Mouse (Mus musculus): ENCODE measurements at regions not wholly inside any gene's neighbourhood (a gene's known extent, or its start where the extent isn't known, plus 50 kb on each side); places are given as distances from the start of the nearest gene placed in this dataset.

- no peak overlapping the region for H3K4me3 ChIP-seq (replicated peaks; ENCODE audit: control insufficient read depth, low read depth, low read length)
- TF ChIP-seq CTCF (IDR thresholded peaks at IDR 0.05; ENCODE audit: control insufficient read depth, insufficient read depth, low read length), result no peak
- no peak for TF ChIP-seq POLR2A (IDR thresholded peaks at IDR 0.05; ENCODE audit: borderline replicate concordance, control insufficient read depth, low read depth, low read length)
- H3K27ac ChIP-seq (ENCODE audit: control insufficient read depth, insufficient read depth, low read depth, low read length, poor library complexity), result no peak overlapping the region
- 72% methylated on average over 3 of the region's 3 CpGs for WGBS
- peaks cover 7% of the 10 kb centered on the region for H3K4me1 ChIP-seq (ENCODE audit: control insufficient read depth, insufficient read depth, low read length)
These were observed 279.5 kb downstream of the Cd83 start for GRCm38 (mm10) chr13:44064026-44064425.

DNA sequence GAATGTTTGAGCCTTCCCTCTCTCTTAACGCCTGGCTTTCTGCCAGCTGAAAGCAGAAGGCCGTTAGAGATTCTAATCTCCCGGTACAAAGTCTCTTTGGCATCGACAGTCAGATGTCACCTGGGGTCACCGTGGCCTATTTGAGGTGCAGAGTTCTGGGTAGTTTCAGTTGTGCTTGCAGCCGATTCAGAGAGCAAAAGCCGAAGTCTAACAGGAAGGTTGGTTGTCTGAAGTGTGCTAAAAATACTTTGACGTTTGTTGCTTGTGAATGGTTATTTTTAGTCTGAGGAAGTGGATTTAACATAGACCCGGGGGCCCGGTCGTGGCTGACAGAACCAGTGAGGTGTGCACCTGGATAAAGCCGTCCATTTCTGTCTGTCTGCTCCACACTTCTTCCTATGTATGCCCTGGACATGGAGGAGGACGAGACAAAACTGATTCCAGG is 281.2 kb downstream of the Cd83 start:
- Histone ChIP-seq H3K27ac (ENCODE audit: control insufficient read depth, insufficient read depth, low read depth, low read length, poor library complexity) (peak overlapping the region; percentile 64), H3K4me1 (ENCODE audit: control insufficient read depth, insufficient read depth, low read length) (peaks cover 7% of the 10 kb centered on the region), H3K4me3 (replicated peaks; ENCODE audit: control insufficient read depth, low read depth, low read length) (no peak overlapping the region)
- TF ChIP-seq CTCF (IDR thresholded peaks at IDR 0.05; ENCODE audit: control insufficient read depth, insufficient read depth, low read length) (no peak), POLR2A (IDR thresholded peaks at IDR 0.05; ENCODE audit: borderline replicate concordance, control insufficient read depth, low read depth, low read length) (no peak)
- WGBS, result under 1% methylated on average over 13 of the region's 13 CpGs

- TF ChIP-seq CTCF (IDR thresholded peaks at IDR 0.05; ENCODE audit: control insufficient read depth, insufficient read depth, low read length) (no peak), POLR2A (IDR thresholded peaks at IDR 0.05; ENCODE audit: borderline replicate concordance, control insufficient read depth, low read depth, low read length) (no peak)
- Histone ChIP-seq H3K4me3 (replicated peaks; ENCODE audit: control insufficient read depth, low read depth, low read length) (no peak overlapping the region), H3K27ac (ENCODE audit: control insufficient read depth, insufficient read depth, low read depth, low read length, poor library complexity) (no peak overlapping the region), H3K4me1 (ENCODE audit: control insufficient read depth, insufficient read depth, low read length) (peaks cover 7% of the 10 kb centered on the region)
- WGBS, result 74% methylated on average over 2 of the region's 2 CpGs
These were observed 282.7 kb downstream of the Cd83 start for GRCm38 (mm10) chr13:44067244-44067643.

DNA sequence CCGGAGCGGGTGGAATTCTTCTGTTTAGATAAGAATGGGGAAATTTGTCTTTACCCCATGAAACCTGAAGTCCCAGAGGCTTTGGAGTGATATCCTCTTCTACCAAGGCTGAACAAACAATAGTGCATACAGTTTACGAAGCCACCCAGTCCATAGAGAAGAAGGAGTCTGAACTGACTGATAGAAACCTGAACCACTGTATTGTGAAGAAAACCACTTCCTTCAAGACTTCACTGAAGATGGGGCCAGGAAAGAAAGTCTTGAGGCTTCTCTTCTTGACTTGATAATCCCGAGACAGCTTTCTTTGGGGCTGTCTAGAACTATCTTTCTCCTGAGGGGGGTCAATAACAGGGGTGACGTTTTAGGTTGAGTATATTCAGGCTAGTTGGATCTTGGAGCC is 284.4 kb downstream of the Cd83 start:
- H3K4me3 ChIP-seq (replicated peaks; ENCODE audit: control insufficient read depth, low read depth, low read length), result no peak overlapping the region
- no peak overlapping the region for H3K27ac ChIP-seq (ENCODE audit: control insufficient read depth, insufficient read depth, low read depth, low read length, poor library complexity)
- TF ChIP-seq CTCF (IDR thresholded peaks at IDR 0.05; ENCODE audit: control insufficient read depth, insufficient read depth, low read length), result no peak
- no peak for TF ChIP-seq POLR2A (IDR thresholded peaks at IDR 0.05; ENCODE audit: borderline replicate concordance, control insufficient read depth, low read depth, low read length)
- H3K4me1 ChIP-seq (ENCODE audit: control insufficient read depth, insufficient read depth, low read length), result peaks cover 7% of the 10 kb centered on the region
- WGBS, result 64% methylated on average over 5 of the region's 5 CpGs

GRCm38 (mm10) chr13:44073122-44073521 is 288.5 kb downstream of the Cd83 start:
- Histone ChIP-seq H3K4me3 (replicated peaks; ENCODE audit: control insufficient read depth, low read depth, low read length) (no peak overlapping the region), H3K4me1 (ENCODE audit: control insufficient read depth, insufficient read depth, low read length) (peaks cover 3% of the 10 kb centered on the region; the same call in 1 of the 2 replicates), H3K27ac (ENCODE audit: control insufficient read depth, insufficient read depth, low read depth, low read length, poor library complexity) (no peak overlapping the region; the same call in 1 of the 2 replicates)
- 84% methylated on average over 9 of the region's 9 CpGs for WGBS
- TF ChIP-seq CTCF (IDR thresholded peaks at IDR 0.05; ENCODE audit: control insufficient read depth, insufficient read depth, low read length) (no peak), POLR2A (IDR thresholded peaks at IDR 0.05; ENCODE audit: borderline replicate concordance, control insufficient read depth, low read depth, low read length) (no peak)

DNA sequence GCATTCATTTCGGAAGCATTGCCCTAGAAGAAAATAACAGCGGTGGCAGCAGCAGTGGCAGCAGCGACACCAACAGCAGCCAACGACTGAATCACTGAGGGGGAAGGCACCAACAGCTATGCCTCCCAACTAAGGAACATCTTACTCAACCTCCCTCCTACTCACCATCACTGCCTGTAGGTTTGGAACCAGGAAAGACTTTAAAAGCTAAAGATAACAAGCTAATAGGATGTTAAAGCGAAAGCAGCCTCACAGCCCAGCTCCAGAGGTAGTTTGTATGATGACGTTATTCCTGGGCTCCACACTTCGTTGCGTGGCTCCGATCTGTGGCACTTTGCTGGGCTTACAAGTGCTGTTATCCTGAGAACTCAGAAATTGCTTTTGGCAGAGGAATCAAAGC is 289.6 kb downstream of the Cd83 start:
- Histone ChIP-seq H3K4me1 (ENCODE audit: control insufficient read depth, insufficient read depth, low read length) (no peaks in the 10 kb centered on the region), H3K4me3 (replicated peaks; ENCODE audit: control insufficient read depth, low read depth, low read length) (no peak overlapping the region), H3K27ac (ENCODE audit: control insufficient read depth, insufficient read depth, low read depth, low read length, poor library complexity) (no peak overlapping the region)
- 84% methylated on average over 9 of the region's 9 CpGs for WGBS
- no peak for TF ChIP-seq CTCF (IDR thresholded peaks at IDR 0.05; ENCODE audit: control insufficient read depth, insufficient read depth, low read length)
- no peak for TF ChIP-seq POLR2A (IDR thresholded peaks at IDR 0.05; ENCODE audit: borderline replicate concordance, control insufficient read depth, low read depth, low read length)

GRCm38 (mm10) chr13:44077022-44077421 is 292.4 kb downstream of the Cd83 start:
- TF ChIP-seq CTCF (IDR thresholded peaks at IDR 0.05; ENCODE audit: control insufficient read depth, insufficient read depth, low read length), result no peak
- no peak for TF ChIP-seq POLR2A (IDR thresholded peaks at IDR 0.05; ENCODE audit: borderline replicate concordance, control insufficient read depth, low read depth, low read length)
- H3K4me3 ChIP-seq (replicated peaks; ENCODE audit: control insufficient read depth, low read depth, low read length), result no peak overlapping the region
- no peak overlapping the region for H3K27ac ChIP-seq (ENCODE audit: control insufficient read depth, insufficient read depth, low read depth, low read length, poor library complexity)
- H3K4me1 ChIP-seq (ENCODE audit: control insufficient read depth, insufficient read depth, low read length), result no peaks in the 10 kb centered on the region
- WGBS, result 83% methylated on average over 10 of the region's 10 CpGs

GRCm38 (mm10) chr13:44085621-44086510 is 301.3 kb downstream of the Cd83 start:
- Histone ChIP-seq H3K4me3 (replicated peaks; ENCODE audit: control insufficient read depth, low read depth, low read length) (no peak overlapping the region), H3K4me1 (ENCODE audit: control insufficient read depth, insufficient read depth, low read length) (no peaks in the 10 kb centered on the region), H3K27ac (ENCODE audit: control insufficient read depth, insufficient read depth, low read depth, low read length, poor library complexity) (no peak overlapping the region)
- WGBS, result 84% methylated on average over 10 of the region's 10 CpGs
- no peak for TF ChIP-seq POLR2A (IDR thresholded peaks at IDR 0.05; ENCODE audit: borderline replicate concordance, control insufficient read depth, low read depth, low read length)
- no peak for TF ChIP-seq CTCF (IDR thresholded peaks at IDR 0.05; ENCODE audit: control insufficient read depth, insufficient read depth, low read length)

Measured in bone marrow, adult 2 months (tissue).